Mouse (Mus musculus): ENCODE data around the gene Rc3h2. TPM values are rescaled to one million over a fixed set of nuclear protein-coding genes. Genes with fewer than 3 reads are reported as not detected.

The Rc3h2 gene
- polyA plus RNA-seq, 1 experiment from 2014 or later, result 20.1 TPM

Other genes starting within 250 kb of the Rc3h2 start
- gene Olfr365, start 234.7 kb downstream of the Rc3h2 start, polyA plus RNA-seq (2016; fragmentation: Nextera tagmentation; extraction: Ambion mirVana), result not detected in 2 replicates
- not detected in 2 replicates for gene Olfr366, start 211.3 kb downstream of the Rc3h2 start, polyA plus RNA-seq (2016; fragmentation: Nextera tagmentation; extraction: Ambion mirVana)
- gene Olfr368, start 96.4 kb downstream of the Rc3h2 start, polyA plus RNA-seq (2016; fragmentation: Nextera tagmentation; extraction: Ambion mirVana), result not detected in 2 replicates
- gene Pdcl, start 63.6 kb downstream of the Rc3h2 start, polyA plus RNA-seq (2016; fragmentation: Nextera tagmentation; extraction: Ambion mirVana), result 51.3 and 51.6 TPM in 2 replicates
- gene Zbtb26, start 20.2 kb upstream of the Rc3h2 start, polyA plus RNA-seq (2016; fragmentation: Nextera tagmentation; extraction: Ambion mirVana), result 10.3 and 12.1 TPM in 2 replicates
- 5.5 and 6.2 TPM in 2 replicates for gene Zbtb6, start 20.3 kb upstream of the Rc3h2 start, polyA plus RNA-seq (2016; fragmentation: Nextera tagmentation; extraction: Ambion mirVana)
- 45.4 and 47.8 TPM in 2 replicates for gene Rabgap1, start 20.4 kb upstream of the Rc3h2 start, polyA plus RNA-seq (2016; fragmentation: Nextera tagmentation; extraction: Ambion mirVana)
- 1.2 and 1.3 TPM in 2 replicates for gene Gpr21, start 93.4 kb upstream of the Rc3h2 start, polyA plus RNA-seq (2016; fragmentation: Nextera tagmentation; extraction: Ambion mirVana)

Data from embryonic facial prominence, embryonic 10.5 days (tissue).